ENCODE assay signal across 8 mouse cellular contexts in the genomic region with DNA sequence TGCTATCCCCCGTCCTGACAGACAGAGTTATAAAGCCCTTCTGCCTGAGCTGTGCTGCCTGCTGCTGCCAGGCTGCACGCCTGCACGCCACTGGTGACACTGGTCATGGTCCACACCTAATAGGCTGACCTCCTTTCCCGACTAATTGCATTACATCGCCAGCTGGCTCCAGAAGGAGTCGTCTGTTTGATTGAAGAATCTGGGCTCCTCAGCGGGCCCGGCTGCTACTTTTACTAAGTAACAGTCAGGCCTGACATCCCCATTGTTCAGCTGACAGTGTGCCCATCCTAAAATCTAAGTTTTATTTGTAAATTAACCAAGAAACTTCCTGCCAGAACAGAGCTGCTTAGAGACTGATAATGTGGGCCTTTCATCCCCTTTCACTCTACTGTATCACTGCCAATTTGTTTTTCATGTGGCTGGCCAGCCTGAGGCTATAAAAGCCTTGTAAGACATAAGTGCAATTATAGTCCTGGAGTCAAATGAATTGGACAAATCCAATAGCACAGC.
DNase-seq lines count a peak whose midpoint lies in the region; ATAC-seq and TF ChIP-seq lines count a peak whose summit lies in the region.
"Had no signal": no experiment of that assay in that cellular context is flagged by ENCODE, and none has a peak within 500 bp of the region (broad histone marks: within the 10 kb centered on the region; RNA-seq: fewer than 3 reads in every experiment).

No protein-coding gene starts in this region.

- H3K36me3 ChIP-seq in forebrain, embryonic 12.5 days (replicated peaks) = no peaks in the 10 kb centered on the region
- H3K36me3 ChIP-seq in stomach, embryonic 14.5 days (ENCODE audit: control insufficient read depth, insufficient read depth, low read length) = no peaks in the 10 kb centered on the region
- H3K36me3 ChIP-seq in thymus, adult 2 months (ENCODE audit: control insufficient read depth, insufficient read depth, low read length) = no peaks in the 10 kb centered on the region
- H3K36me3 ChIP-seq: limb, embryonic 15.5 days had no signal

- no peak overlapping the region for H3K4me2 ChIP-seq in forebrain, embryonic 12.5 days
- H3K4me2 ChIP-seq in stomach, embryonic 14.5 days (replicated peaks; ENCODE audit: low read depth, low read length) = no peak overlapping the region
- H3K4me2 ChIP-seq: limb, embryonic 15.5 days had no signal

- H3K27me3 ChIP-seq in forebrain, embryonic 12.5 days = 0 out of 2 replicates have a peak, but pooled peaks cover 4% of the 10 kb centered on the region
- H3K27me3 ChIP-seq in stomach, embryonic 14.5 days (ENCODE audit: control insufficient read depth, insufficient read depth, low read length) = no peaks in the 10 kb centered on the region
- no peaks in the 10 kb centered on the region for H3K27me3 ChIP-seq in thymus, adult 2 months (ENCODE audit: control insufficient read depth, insufficient read depth, low read length)
- H3K27me3 ChIP-seq: limb, embryonic 15.5 days had no signal

- DNase-seq in right cerebral cortex, adult 18-20 months = peak; percentile 54
- no peak for DNase-seq in right cerebral cortex, postnatal 25 days
- peak; percentile 38 for DNase-seq in kidney, adult 9 months
- peak; percentile 37 to 80 for DNase-seq in lung, postnatal 4 days
- no peak for DNase-seq in thymus, adult 2 months

- TF ChIP-seq POLR2A in thymus, adult 2 months (IDR thresholded peaks at IDR 0.05; ENCODE audit: control insufficient read depth, extremely low read depth, insufficient read depth, low read length, poor library complexity) = no peak

- no peak for TF ChIP-seq CTCF in thymus, adult 2 months (IDR thresholded peaks at IDR 0.05; ENCODE audit: borderline replicate concordance, control insufficient read depth, extremely low read depth, insufficient read depth, low read length, poor library complexity)

- no peaks in the 10 kb centered on the region for H3K9me3 ChIP-seq in forebrain, embryonic 12.5 days
- H3K9me3 ChIP-seq in stomach, embryonic 14.5 days (ENCODE audit: control insufficient read depth, low read depth, low read length) = no peaks in the 10 kb centered on the region
- H3K9me3 ChIP-seq: limb, embryonic 15.5 days had no signal

- no peak overlapping the region for H3K4me3 ChIP-seq in forebrain, embryonic 12.5 days (replicated peaks)
- no peak overlapping the region for H3K4me3 ChIP-seq in stomach, embryonic 14.5 days (ENCODE audit: low read depth, low read length)
- H3K4me3 ChIP-seq in thymus, adult 2 months (ENCODE audit: control insufficient read depth, insufficient read depth, low read length) = no peak overlapping the region
- H3K4me3 ChIP-seq: limb, embryonic 15.5 days had no signal

- H3K9ac ChIP-seq in forebrain, embryonic 12.5 days = peak overlapping the region; percentile 27; the same call in 1 of the 2 replicates
- no peak overlapping the region for H3K9ac ChIP-seq in stomach, embryonic 14.5 days (replicated peaks; ENCODE audit: low read depth, low read length)
- H3K9ac ChIP-seq: limb, embryonic 15.5 days had no signal

- H3K4me1 ChIP-seq in forebrain, embryonic 12.5 days = peaks cover 34% of the 10 kb centered on the region
- no peaks in the 10 kb centered on the region for H3K4me1 ChIP-seq in stomach, embryonic 14.5 days (ENCODE audit: control insufficient read depth, insufficient read depth, low read length)
- H3K4me1 ChIP-seq in thymus, adult 2 months (replicated peaks; ENCODE audit: control insufficient read depth, insufficient read depth, low read length) = no peaks in the 10 kb centered on the region
- H3K4me1 ChIP-seq: limb, embryonic 15.5 days had no signal

- peak; percentile 87 for ATAC-seq in forebrain, embryonic 12.5 days (ENCODE audit: low FRiP score)
- ATAC-seq in stomach, embryonic 14.5 days (ENCODE audit: insufficient number of reproducible peaks, insufficient read depth, low FRiP score, low read depth) = peak; percentile 49; the same call in 1 of the 2 replicates

- peak overlapping the region; percentile 84 for H3K27ac ChIP-seq in forebrain, embryonic 12.5 days
- H3K27ac ChIP-seq in stomach, embryonic 14.5 days (ENCODE audit: low read length) = no peak overlapping the region
- H3K27ac ChIP-seq in thymus, adult 2 months (ENCODE audit: control insufficient read depth, insufficient read depth, low read length) = no peak overlapping the region
- H3K27ac ChIP-seq: limb, embryonic 15.5 days had no signal

- 8% methylated on average over 8 of the region's 8 CpGs for WGBS in forebrain, embryonic 12.5 days
- WGBS in stomach, embryonic 14.5 days = 46% methylated on average over 8 of the region's 8 CpGs
- 96% methylated on average over 8 of the region's 8 CpGs for WGBS in thymus, adult 2 months

Comparison
In these comparisons a context has a peak if more than half of its experiments do, and no peak if none do; other contexts are left out.
1. DNase-seq: peak in right cerebral cortex, adult 18-20 months (single experiment), kidney, adult 9 months (single experiment) and lung, postnatal 4 days (2 of 2); none in right cerebral cortex, postnatal 25 days (single experiment) and thymus, adult 2 months (single experiment).